Mouse (Mus musculus): Measurements from ENCODE around the gene Zbtb22. TPM values are rescaled to one million over a fixed set of nuclear protein-coding genes. Genes with fewer than 3 reads are reported as not detected.

Gene Zbtb22
- polyA plus RNA-seq, 1 experiment from 2014 or later = 13.6 TPM

DNA sequence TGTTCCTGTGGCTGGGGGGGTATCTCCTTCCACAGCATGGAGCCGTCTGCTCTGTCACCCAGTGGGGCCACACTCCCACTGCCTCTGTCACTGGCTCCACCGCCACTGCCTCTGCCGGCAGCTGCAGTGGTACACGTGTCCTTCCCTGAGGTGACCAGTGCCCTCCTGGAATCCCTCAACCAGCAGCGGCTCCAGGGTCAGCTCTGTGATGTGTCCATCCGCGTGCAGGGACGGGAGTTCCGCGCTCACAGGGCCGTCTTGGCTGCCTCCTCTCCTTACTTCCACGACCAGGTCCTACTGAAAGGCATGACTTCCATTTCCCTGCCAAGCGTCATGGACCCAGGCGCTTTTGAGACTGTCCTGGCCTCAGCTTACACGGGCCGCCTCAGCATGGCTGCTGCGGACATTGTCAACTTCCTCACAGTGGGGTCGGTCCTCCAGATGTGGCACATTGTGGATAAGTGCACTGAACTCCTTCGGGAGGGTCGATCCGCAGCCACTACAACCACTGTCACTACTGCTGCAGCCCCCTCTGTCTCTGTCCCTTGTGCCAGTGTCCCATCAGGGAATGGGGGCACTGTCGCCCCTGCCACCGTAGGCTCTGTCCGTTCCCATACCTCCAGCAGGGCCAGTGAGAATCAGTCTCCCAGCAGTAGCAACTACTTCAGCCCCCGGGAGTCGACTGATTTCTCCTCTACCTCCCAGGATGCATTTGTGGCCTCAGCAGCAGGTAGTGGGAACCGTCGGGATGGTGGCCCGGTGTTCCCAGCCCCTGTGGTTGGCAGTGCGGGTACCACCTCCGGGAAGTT lies 1.3 kb downstream of the Zbtb22 start:
- ATAC-seq = no peak
- H3K9ac ChIP-seq = peak overlapping the region; percentile 82
- H3K36me3 ChIP-seq = peaks cover 51% of the 10 kb centered on the region
- H3K4me2 ChIP-seq = peak overlapping the region; percentile 97
- H3K9me3 ChIP-seq (replicated peaks) = peaks cover 18% of the 10 kb centered on the region
- WGBS (ENCODE audit: insufficient replicate concordance) = 80% methylated on average over 31 of the region's 31 CpGs
- peak overlapping the region; percentile 74 for H3K4me3 ChIP-seq
- H3K27ac ChIP-seq = peak overlapping the region; percentile 91
- H3K27me3 ChIP-seq (replicated peaks) = no peaks in the 10 kb centered on the region
- peaks cover 70% of the 10 kb centered on the region for H3K4me1 ChIP-seq

DNA sequence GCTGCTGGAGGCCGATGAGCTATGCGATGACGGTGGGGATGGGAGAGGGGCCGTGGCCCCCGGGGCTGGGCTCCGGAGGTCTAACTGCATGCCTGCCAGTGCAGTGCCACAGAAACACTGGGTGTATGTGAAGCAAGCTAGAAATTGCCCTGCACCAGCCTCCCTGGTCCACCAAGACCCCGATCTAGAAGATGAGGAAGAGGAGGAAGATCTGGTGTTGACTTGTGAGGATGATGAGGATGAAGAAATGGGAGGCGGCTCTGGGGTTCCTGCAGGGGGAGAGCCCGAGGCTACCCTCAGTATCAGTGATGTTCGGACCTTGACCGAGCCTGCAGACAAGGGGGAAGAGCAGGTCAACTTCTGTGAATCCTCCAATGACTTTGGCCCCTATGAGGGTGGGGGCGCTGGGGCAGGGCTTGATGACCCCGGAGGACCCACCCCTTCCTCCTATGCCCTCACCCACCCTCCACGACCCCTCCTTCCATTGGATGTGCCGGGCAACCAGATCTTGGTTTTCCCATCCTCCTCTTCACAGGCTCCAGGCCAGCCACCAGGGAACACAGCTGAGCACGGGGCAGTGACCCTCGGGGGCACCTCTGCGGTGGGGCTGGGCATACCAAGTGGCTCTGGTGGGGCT lies 2.1 kb downstream of the Zbtb22 start:
- Histone ChIP-seq H3K27me3 (replicated peaks) (no peaks in the 10 kb centered on the region), H3K4me3 (peak overlapping the region; percentile 78; the same call in 1 of the 2 replicates), H3K9ac (no peak overlapping the region), H3K4me2 (peak overlapping the region; percentile 97), H3K9me3 (replicated peaks) (peaks cover 18% of the 10 kb centered on the region), H3K27ac (peak overlapping the region; percentile 91), H3K36me3 (peaks cover 44% of the 10 kb centered on the region), H3K4me1 (peaks cover 70% of the 10 kb centered on the region)
- ATAC-seq = no peak
- WGBS (ENCODE audit: insufficient replicate concordance) = 82% methylated on average over 18 of the region's 18 CpGs

DNA sequence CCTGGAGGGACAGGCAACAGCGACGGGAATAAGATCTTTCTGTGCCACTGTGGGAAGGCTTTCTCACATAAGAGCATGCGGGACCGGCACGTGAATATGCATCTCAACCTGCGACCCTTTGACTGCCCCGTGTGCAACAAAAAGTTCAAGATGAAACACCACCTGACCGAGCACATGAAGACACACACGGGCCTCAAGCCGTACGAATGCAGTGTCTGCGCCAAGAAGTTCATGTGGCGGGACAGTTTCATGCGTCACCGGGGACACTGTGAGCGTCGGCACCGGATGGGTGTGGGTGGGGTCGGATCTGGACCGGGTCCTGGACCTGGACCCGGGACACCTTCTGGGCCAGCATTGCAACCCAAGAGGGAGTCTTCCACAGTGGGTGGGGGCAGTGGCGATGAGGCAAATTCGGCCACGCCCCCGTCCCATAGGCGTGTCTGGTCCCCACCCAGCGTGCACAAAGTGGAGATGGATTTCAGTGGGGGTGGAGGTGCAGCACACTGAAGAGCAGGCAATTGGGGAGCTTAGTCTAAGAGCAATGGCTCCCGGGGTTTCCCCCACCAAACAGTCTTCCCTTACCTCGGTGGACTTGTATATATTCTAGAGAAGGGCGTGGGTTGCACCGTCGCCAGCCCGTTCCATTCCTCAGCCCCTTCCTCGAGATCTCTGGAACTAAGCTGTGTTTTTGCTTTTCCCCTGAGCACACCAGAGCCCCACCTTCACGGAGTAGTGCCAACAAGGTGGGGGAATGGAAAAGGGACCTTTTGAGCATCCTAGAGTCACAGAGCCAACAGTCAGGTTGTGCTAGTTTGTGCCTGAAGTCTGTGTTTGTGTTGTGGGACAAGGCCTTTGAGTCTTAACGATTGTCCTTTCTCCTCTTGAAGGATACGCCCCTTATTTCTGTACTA lies 2.8 kb downstream of the Zbtb22 start:
- H3K27ac ChIP-seq = peak overlapping the region; percentile 91
- peaks cover 36% of the 10 kb centered on the region for H3K36me3 ChIP-seq
- H3K9me3 ChIP-seq (replicated peaks) = peaks cover 18% of the 10 kb centered on the region
- peak overlapping the region; percentile 97 for H3K4me2 ChIP-seq
- 0 out of 2 replicates have a peak, but pooled peaks have one; percentile 4 for ATAC-seq
- peaks cover 67% of the 10 kb centered on the region for H3K4me1 ChIP-seq
- peak overlapping the region; percentile 84 for H3K9ac ChIP-seq
- H3K4me3 ChIP-seq = peak overlapping the region; percentile 78
- 46% methylated on average over 37 of the region's 37 CpGs for WGBS (ENCODE audit: insufficient replicate concordance)
- H3K27me3 ChIP-seq (replicated peaks) = no peaks in the 10 kb centered on the region

DNA sequence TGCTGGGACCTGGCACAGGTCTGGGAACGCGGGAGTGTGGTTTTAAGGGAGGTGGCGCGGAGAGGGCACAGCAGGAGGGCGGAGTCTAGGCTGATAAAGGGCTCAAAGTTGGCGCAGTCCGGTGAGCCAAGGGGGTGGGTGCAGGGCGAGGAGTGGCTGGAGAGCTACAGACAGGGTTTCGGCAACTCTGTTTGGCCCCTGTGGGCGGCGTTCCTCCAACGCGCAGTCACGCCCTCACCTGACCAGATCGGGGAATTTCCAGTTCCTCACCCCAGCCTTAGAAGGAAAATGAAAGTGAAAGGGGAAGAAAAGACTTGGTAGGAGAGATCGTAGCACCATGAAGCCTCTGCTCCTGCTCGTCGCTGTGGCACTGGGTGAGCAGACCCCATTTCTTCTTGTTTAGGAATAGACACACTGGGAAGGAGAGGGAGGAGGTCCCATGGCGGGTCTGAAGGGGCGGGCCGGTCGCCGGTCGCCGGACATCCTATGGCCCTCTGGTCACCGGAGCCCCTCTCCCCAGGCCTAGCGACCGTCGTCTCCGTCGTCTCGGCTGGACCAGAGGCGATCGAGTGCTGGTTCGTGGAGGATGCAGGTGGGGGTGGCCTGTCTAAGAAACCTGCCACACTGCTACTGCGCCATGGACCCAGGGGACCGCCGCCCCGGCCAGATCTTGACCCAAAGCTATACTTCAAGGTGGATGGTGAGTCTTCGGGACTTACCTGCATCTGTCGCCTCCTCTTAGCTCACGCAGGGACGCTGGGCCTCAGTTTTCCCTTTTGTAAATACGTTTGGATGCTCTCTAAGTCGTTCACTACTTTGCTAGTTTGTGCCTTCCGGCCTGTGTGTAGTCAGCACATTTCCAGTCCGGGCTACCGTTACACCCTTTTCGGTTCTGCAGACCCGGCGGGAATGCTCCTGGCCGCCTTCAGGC lies 3.9 kb downstream of the Zbtb22 start:
- Histone ChIP-seq H3K27ac (peak overlapping the region; percentile 91), H3K9me3 (replicated peaks) (peaks cover 18% of the 10 kb centered on the region), H3K27me3 (replicated peaks) (no peaks in the 10 kb centered on the region), H3K4me1 (peaks cover 68% of the 10 kb centered on the region), H3K4me2 (peak overlapping the region; percentile 97), H3K9ac (peak overlapping the region; percentile 84), H3K36me3 (peaks cover 26% of the 10 kb centered on the region), H3K4me3 (peak overlapping the region; percentile 78)
- WGBS (ENCODE audit: insufficient replicate concordance) = under 1% methylated on average over 52 of the region's 52 CpGs
- ATAC-seq = peak; percentile 76

DNA sequence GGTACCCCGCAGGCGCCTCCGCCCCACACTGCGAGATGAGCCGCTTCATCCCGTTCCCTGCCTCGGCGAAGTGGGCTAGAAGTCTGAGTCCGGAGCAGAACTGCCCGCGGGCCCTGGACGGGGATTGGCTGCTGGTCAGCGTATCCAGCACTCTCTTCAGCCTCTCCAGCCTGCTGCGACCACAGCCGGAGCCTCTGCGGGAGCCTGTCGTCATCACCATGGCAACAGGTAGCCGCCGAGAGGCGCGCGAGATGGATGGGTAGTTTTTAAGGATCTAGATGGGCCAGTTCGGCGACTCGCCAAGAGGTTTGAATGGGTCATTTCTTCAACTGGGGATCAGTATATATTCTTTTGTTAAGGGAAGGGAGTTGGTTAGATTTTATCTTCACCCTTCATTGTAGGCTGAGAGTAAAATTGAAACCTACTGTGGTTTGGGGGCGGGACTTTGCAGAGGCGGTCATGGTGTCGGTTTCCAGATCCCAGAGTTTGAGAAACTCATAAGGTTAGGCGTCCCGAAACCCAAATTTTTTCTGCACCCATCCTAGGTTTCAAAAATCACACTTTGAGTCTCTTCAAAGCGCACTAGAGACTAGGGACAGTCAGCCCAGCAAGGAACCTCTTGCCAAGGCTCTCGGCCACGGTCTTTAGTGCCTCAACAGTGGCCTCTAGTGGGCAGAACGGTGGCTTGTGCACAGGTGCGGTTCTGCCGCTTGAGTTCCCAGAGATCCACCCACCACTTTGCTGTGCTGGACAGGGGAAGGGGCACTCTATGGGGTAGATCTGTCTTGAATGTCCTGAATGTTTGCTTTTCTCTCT lies 4.8 kb downstream of the Zbtb22 start:
- H3K9ac ChIP-seq = peak overlapping the region; percentile 84
- peak overlapping the region; percentile 97 for H3K4me2 ChIP-seq
- peaks cover 26% of the 10 kb centered on the region for H3K36me3 ChIP-seq
- peak; percentile 28 for ATAC-seq
- H3K27ac ChIP-seq = peak overlapping the region; percentile 91
- under 1% methylated on average over 36 of the region's 36 CpGs for WGBS (ENCODE audit: insufficient replicate concordance)
- H3K4me3 ChIP-seq = peak overlapping the region; percentile 78
- no peaks in the 10 kb centered on the region for H3K27me3 ChIP-seq (replicated peaks)
- peaks cover 18% of the 10 kb centered on the region for H3K9me3 ChIP-seq (replicated peaks)
- H3K4me1 ChIP-seq = peaks cover 68% of the 10 kb centered on the region

DNA sequence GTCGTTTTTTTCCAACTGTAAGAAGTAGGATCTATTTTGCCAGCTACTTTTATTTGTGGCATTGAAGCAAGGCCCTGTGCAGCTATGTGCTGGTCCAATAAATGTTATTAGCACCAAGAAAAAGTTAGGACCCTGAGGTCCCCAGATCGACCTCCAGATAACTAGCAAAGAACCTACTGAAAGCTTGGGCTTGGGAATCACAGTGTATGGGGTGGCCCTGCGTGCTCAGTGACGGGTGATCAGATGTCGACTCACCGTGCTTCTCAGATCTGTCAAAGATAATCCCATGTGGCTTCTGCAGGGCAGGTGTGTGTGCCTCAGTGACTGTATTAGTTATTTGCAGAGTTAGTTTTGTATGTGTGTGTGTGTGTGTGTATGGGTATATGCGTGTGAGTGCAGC lies 5.7 kb downstream of the Zbtb22 start:
- Histone ChIP-seq H3K9me3 (replicated peaks) (peaks cover 18% of the 10 kb centered on the region), H3K27me3 (replicated peaks) (no peaks in the 10 kb centered on the region), H3K36me3 (peaks cover 35% of the 10 kb centered on the region), H3K9ac (no peak overlapping the region; the same call in 1 of the 2 replicates), H3K4me2 (peak overlapping the region; percentile 97; the same call in 1 of the 2 replicates), H3K27ac (0 out of 2 replicates have a peak overlapping the region, but pooled peaks have one; percentile 13), H3K4me3 (no peak overlapping the region; the same call in 1 of the 2 replicates), H3K4me1 (peaks cover 76% of the 10 kb centered on the region)
- no peak for ATAC-seq
- WGBS (ENCODE audit: insufficient replicate concordance) = 76% methylated on average over 7 of the region's 7 CpGs

DNA sequence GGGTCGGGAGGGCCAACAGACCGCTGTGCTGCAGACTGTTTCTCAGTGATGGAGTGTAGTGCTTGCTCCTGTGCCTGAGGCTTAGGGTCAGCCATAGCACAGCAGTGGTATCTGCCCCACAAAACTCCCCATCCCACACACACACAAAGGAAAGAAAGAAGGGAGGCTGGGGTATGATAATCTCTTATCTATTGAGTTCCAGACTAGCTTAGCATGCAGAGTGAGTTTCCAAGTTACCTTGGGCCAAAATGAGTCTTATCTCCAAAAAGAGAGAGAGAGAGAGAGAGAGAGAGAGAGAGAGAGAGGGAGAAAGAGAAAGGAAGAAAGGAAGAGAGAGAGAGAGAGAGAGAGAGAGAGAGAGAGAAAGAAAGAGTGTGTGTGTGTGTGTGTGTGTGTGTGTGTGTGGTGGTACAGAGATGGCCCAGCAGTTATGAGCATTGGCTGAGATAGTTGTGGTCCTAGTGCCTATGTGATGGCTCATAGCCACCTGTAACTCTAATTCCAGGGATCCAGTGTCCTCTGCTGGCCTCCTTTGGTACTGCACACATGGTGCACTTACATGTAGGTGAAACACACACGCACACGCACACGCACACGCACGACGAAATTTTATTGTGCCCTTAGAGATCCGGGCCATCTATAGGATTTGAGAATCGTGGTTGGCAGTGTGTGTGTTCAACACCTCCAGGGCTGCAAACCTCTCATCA lies 9.0 kb downstream of the Zbtb22 start:
- WGBS (ENCODE audit: insufficient replicate concordance) = 69% methylated on average over 10 of the region's 10 CpGs
- Histone ChIP-seq H3K4me1 (peaks cover 64% of the 10 kb centered on the region), H3K36me3 (peaks cover 30% of the 10 kb centered on the region), H3K4me2 (peak overlapping the region; percentile 37), H3K4me3 (no peak overlapping the region), H3K9me3 (replicated peaks) (no peaks in the 10 kb centered on the region), H3K27ac (peak overlapping the region; percentile 70), H3K27me3 (replicated peaks) (no peaks in the 10 kb centered on the region), H3K9ac (0 out of 2 replicates have a peak overlapping the region, but pooled peaks have one; percentile 24)
- ATAC-seq = peak; percentile 35

DNA sequence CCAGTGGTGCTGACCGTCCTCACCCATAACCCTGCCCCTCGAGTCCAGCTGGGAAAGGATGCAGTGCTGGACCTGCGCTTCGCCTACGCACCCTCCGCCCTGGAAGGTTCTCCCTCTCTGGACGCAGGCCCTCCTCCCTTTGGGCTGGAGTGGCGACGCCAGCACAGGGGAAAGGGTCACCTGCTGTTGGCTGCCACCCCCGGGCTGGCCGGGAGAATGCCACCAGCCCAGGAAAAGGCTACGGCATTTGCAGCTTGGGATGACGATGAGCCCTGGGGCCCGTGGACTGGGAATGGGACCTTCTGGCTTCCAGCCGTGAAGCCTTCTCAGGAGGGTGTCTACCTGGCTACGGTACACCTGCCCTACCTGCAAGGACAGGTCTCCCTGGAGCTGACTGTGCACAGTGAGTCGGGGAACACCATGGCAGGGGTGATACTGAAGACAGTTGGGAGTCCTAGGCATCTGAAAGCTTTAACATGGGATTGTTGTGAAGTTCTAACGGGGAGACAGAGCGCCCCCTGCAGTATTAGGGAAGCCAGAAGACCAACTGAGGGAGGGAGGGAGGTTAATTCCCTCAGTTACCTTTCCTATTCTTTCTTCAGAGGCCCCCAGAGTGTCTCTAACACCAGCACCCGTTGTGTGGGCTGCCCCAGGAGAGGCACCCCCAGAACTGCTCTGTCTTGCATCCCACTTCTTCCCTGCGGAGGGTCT lies 9.9 kb downstream of the Zbtb22 start:
- no peak for ATAC-seq
- Histone ChIP-seq H3K27me3 (replicated peaks) (no peaks in the 10 kb centered on the region), H3K9ac (no peak overlapping the region), H3K36me3 (peaks cover 30% of the 10 kb centered on the region), H3K27ac (peak overlapping the region; percentile 30; the same call in 1 of the 2 replicates), H3K4me2 (no peak overlapping the region), H3K9me3 (replicated peaks) (no peaks in the 10 kb centered on the region), H3K4me3 (0 out of 2 replicates have a peak overlapping the region, but pooled peaks have one; percentile 3), H3K4me1 (peaks cover 64% of the 10 kb centered on the region)
- WGBS (ENCODE audit: insufficient replicate concordance) = 84% methylated on average over 21 of the region's 21 CpGs

DNA sequence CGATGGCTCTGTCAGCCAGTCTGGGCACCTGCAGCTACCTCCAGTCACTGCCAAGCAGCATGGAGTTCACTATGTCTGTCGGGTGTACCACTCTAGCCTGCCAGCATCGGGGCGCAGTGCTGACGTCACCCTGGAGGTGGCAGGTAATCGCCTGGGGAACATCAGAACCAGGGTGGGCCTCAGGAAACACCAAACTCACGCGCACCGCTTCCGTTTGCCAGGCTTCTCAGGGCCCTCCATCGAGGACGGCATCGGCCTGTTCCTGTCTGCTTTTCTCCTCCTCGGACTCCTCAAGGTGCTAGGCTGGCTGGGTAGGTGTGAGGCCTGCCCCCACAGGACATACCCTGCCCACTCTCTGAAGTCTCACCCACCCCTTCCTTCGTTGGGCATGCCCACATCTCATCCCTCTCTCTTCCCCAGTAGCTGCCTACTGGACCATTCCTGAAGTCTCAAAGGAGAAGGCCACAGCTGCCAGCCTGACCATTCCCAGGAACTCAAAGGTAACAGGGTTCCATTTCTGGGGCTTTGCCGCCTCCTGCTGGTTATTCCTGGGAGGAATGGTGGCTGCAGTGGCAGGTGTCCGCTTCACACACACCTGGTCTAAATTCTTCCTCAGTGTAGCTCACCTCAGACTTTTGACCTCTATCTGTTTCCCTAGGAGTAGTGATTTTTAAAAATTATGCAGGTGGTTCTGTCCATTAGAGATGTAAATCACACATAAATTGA lies 10.7 kb downstream of the Zbtb22 start:
- peaks cover 66% of the 10 kb centered on the region for H3K4me1 ChIP-seq
- H3K36me3 ChIP-seq = peaks cover 30% of the 10 kb centered on the region
- no peaks in the 10 kb centered on the region for H3K9me3 ChIP-seq (replicated peaks)
- no peaks in the 10 kb centered on the region for H3K27me3 ChIP-seq (replicated peaks)
- H3K4me2 ChIP-seq = no peak overlapping the region
- no peak overlapping the region for H3K27ac ChIP-seq
- H3K9ac ChIP-seq = no peak overlapping the region
- H3K4me3 ChIP-seq = no peak overlapping the region
- 72% methylated on average over 17 of the region's 17 CpGs for WGBS (ENCODE audit: insufficient replicate concordance)
- ATAC-seq = no peak

Data from liver, embryonic 12.5 days (tissue).